7 mouse cellular contexts compared by ENCODE assay signal in genomic region chr9:90042906-90043305, GRCm38 (mm10). TPM values are rescaled to one million over a fixed set of nuclear protein-coding genes. Genes with fewer than 3 reads are reported as not detected.
DNase-seq lines count a peak whose midpoint lies in the region; ATAC-seq lines count a peak whose summit lies in the region.
"Not testable (repeated sequence)": the region's sequence is repeated elsewhere in the genome, so short reads cannot be mapped to it uniquely, and the experiment has no call there.
"Had no signal": no experiment of that assay in that cellular context is flagged by ENCODE, and none has a peak within 500 bp of the region (broad histone marks: within the 10 kb centered on the region; RNA-seq: fewer than 3 reads in every experiment).

No protein-coding gene starts in this region.

- not testable (repeated sequence) for H3K4me3 ChIP-seq in intestine, embryonic 16.5 days (ENCODE audit: low read length); liver, embryonic 16.5 days (ENCODE audit: low read depth, low read length)

- not testable (repeated sequence) for H3K27me3 ChIP-seq in intestine, embryonic 16.5 days (replicated peaks; ENCODE audit: control insufficient read depth, insufficient read depth, low read length); liver, embryonic 16.5 days (ENCODE audit: control insufficient read depth, insufficient read depth, low read depth, low read length); splenic B cell, adult 2 months (ENCODE audit: control insufficient read depth, insufficient read depth, low read length, poor library complexity, severe bottlenecking)

- ATAC-seq in granulocyte monocyte progenitor cell, adult 5-6 weeks (replicated peaks; ENCODE audit: poor library complexity, severe bottlenecking): peak; percentile 100
- peak; percentile 55 for ATAC-seq in intestine, embryonic 16.5 days
- ATAC-seq in liver, embryonic 16.5 days (ENCODE audit: low read depth): peak; percentile 60

- peak; percentile 43 for DNase-seq in lung, postnatal 25 days (ENCODE audit: low spot score)
- DNase-seq in monocyte, adult 2 months (ENCODE audit: low read depth in 1 of 2, low spot score in 2 of 2): peak; percentile 54 to 56
- DNase-seq in splenic B cell, adult 2 months (ENCODE audit: low read depth, low spot score): peak; percentile 27

- H3K4me1 ChIP-seq in intestine, embryonic 16.5 days (ENCODE audit: control insufficient read depth, insufficient read depth, low read length); liver, embryonic 16.5 days (ENCODE audit: control insufficient read depth, low read depth, low read length): not testable (repeated sequence)

- H3K9ac ChIP-seq in intestine, embryonic 16.5 days (ENCODE audit: low read depth, low read length); liver, embryonic 16.5 days (ENCODE audit: low read depth, low read length): not testable (repeated sequence)

- H3K9me3 ChIP-seq in intestine, embryonic 16.5 days (ENCODE audit: control insufficient read depth, low read length); liver, embryonic 16.5 days (replicated peaks; ENCODE audit: control insufficient read depth, low read length): not testable (repeated sequence)

- H3K27ac ChIP-seq in intestine, embryonic 16.5 days (ENCODE audit: low read length); liver, embryonic 16.5 days (ENCODE audit: low read length): not testable (repeated sequence)

- H3K4me2 ChIP-seq in intestine, embryonic 16.5 days (ENCODE audit: low read depth, low read length); liver, embryonic 16.5 days (ENCODE audit: low read depth, low read length): not testable (repeated sequence)

- WGBS in intestine, embryonic 16.5 days: 82% methylated on average over 8 of the region's 8 CpGs
- WGBS in liver, embryonic 16.5 days (ENCODE audit: insufficient replicate concordance): 76% methylated on average over 8 of the region's 8 CpGs

- H3K36me3 ChIP-seq in intestine, embryonic 16.5 days (ENCODE audit: control insufficient read depth, insufficient read depth, low read length); liver, embryonic 16.5 days (ENCODE audit: control insufficient read depth, insufficient read depth); splenic B cell, adult 2 months (ENCODE audit: control insufficient read depth, insufficient read depth, low read length, poor library complexity, severe bottlenecking): not testable (repeated sequence)

RNA-seq across cellular contexts. Expression of gene Ctsh, which starts 11.0 kb away (rescaled TPM):
- 131 and 141 TPM in 2 replicates for total RNA-seq in granulocyte monocyte progenitor cell, adult 5-6 weeks (2014; fragmentation: Nextera tagmentation)
- 53.6 and 57.1 TPM in 2 replicates for total RNA-seq in granulocyte monocyte progenitor cell, adult 5-6 weeks (2017)
- polyA plus RNA-seq in intestine, embryonic 16.5 days (2015; fragmentation: Nextera tagmentation; extraction: Ambion mirVana): 56.9 and 59.4 TPM in 2 replicates
- polyA plus RNA-seq in liver, embryonic 16.5 days (2015; fragmentation: Nextera tagmentation; extraction: Ambion mirVana): 153 and 170 TPM in 2 replicates
- polyA plus RNA-seq: G1E had no signal
